Mouse (Mus musculus) lung, postnatal 14 days (tissue): ENCODE data around the gene Icmt.
A peak's percentile ranks its signal among the peaks of the same experiment; 100 is the strongest.

Source experiments
- DNase-seq: peaks from one replicate; pipeline ENCODE4 v3.0.0; 2021

The Icmt gene

GRCm38 (mm10) chr4:152276389-152277347, 20.4 kb upstream of the Icmt start:
- no peak for DNase-seq

- DNase-seq = no peak
Observed at GRCm38 (mm10) chr4:152277916-152278315, 19.1 kb upstream of the Icmt start.

- DNase-seq = no peak
Observed at GRCm38 (mm10) chr4:152278986-152279385, 18.0 kb upstream of the Icmt start.

GRCm38 (mm10) chr4:152281601-152282000, 15.4 kb upstream of the Icmt start:
- no peak for DNase-seq

- no peak for DNase-seq
Observed at GRCm38 (mm10) chr4:152282721-152283120, 14.3 kb upstream of the Icmt start.

- DNase-seq = peak; percentile 89
Observed at GRCm38 (mm10) chr4:152283186-152283950, 13.7 kb upstream of the Icmt start.

GRCm38 (mm10) chr4:152285505-152285904, 11.5 kb upstream of the Icmt start:
- peak; percentile 64 for DNase-seq

GRCm38 (mm10) chr4:152286183-152286582, 10.8 kb upstream of the Icmt start:
- DNase-seq = no peak

- DNase-seq = peak; percentile 79
Observed at GRCm38 (mm10) chr4:152286887-152287286, 10.1 kb upstream of the Icmt start.

- no peak for DNase-seq
Observed at GRCm38 (mm10) chr4:152287317-152288120, 9.5 kb upstream of the Icmt start.

GRCm38 (mm10) chr4:152288398-152288945, 8.6 kb upstream of the Icmt start:
- DNase-seq = no peak

GRCm38 (mm10) chr4:152290385-152290784, 6.6 kb upstream of the Icmt start:
- no peak for DNase-seq

GRCm38 (mm10) chr4:152290991-152291390, 6.0 kb upstream of the Icmt start:
- DNase-seq = no peak

GRCm38 (mm10) chr4:152291562-152291961, 5.5 kb upstream of the Icmt start, which contains the start of gene Hes3:
Gene Hes3, minus strand, starts transcription at chr4:152291662.
- DNase-seq = no peak

- no peak for DNase-seq
Observed at GRCm38 (mm10) chr4:152292102-152292765, 4.8 kb upstream of the Icmt start.

- DNase-seq = no peak
Observed at GRCm38 (mm10) chr4:152294188-152294929, 2.7 kb upstream of the Icmt start.

GRCm38 (mm10) chr4:152295916-152296315, 1.1 kb upstream of the Icmt start:
- DNase-seq = no peak

GRCm38 (mm10) chr4:152296371-152296770, 656 bp upstream of the Icmt start:
- DNase-seq = no peak

- DNase-seq = no peak
Observed at GRCm38 (mm10) chr4:152298836-152299235, 1.8 kb downstream of the Icmt start.

- no peak for DNase-seq
Observed at GRCm38 (mm10) chr4:152300375-152300774, 3.3 kb downstream of the Icmt start.

GRCm38 (mm10) chr4:152302012-152302411, 5.0 kb downstream of the Icmt start:
- no peak for DNase-seq
